ENCODE assay signal across 8 mouse cellular contexts in genomic region chr16:17277342-17278211, GRCm38 (mm10). TPM values are rescaled to one million over a fixed set of nuclear protein-coding genes. Genes with fewer than 3 reads are reported as not detected.
DNase-seq lines count a peak whose midpoint lies in the region; ATAC-seq lines count a peak whose summit lies in the region.

No protein-coding gene starts in this region.

- H3K9me3 ChIP-seq in heart, embryonic 12.5 days (replicated peaks) = no peaks in the 10 kb centered on the region
- H3K9me3 ChIP-seq in liver, embryonic 13.5 days (replicated peaks) = no peaks in the 10 kb centered on the region
- H3K9me3 ChIP-seq in neural tube, embryonic 13.5 days = no peaks in the 10 kb centered on the region

- H3K4me2 ChIP-seq in heart, embryonic 12.5 days = peak overlapping the region; percentile 88
- H3K4me2 ChIP-seq in liver, embryonic 13.5 days = peak overlapping the region; percentile 95
- H3K4me2 ChIP-seq in neural tube, embryonic 13.5 days = peak overlapping the region; percentile 85

- peak overlapping the region; percentile 66 for H3K4me3 ChIP-seq in heart, embryonic 12.5 days
- H3K4me3 ChIP-seq in liver, embryonic 13.5 days (replicated peaks) = peak overlapping the region; percentile 68
- H3K4me3 ChIP-seq in neural tube, embryonic 13.5 days = peak overlapping the region; percentile 53

- peaks cover 18% of the 10 kb centered on the region for H3K4me1 ChIP-seq in heart, embryonic 12.5 days (replicated peaks)
- H3K4me1 ChIP-seq in liver, embryonic 13.5 days (replicated peaks) = peaks cover 24% of the 10 kb centered on the region
- peaks cover 22% of the 10 kb centered on the region for H3K4me1 ChIP-seq in neural tube, embryonic 13.5 days (replicated peaks)

- peak overlapping the region; percentile 28; the same call in 1 of the 2 replicates for H3K9ac ChIP-seq in heart, embryonic 12.5 days
- peak overlapping the region; percentile 7; the same call in 1 of the 2 replicates for H3K9ac ChIP-seq in liver, embryonic 13.5 days
- H3K9ac ChIP-seq in neural tube, embryonic 13.5 days = peak overlapping the region; percentile 73

- peaks cover 28% of the 10 kb centered on the region for H3K27me3 ChIP-seq in heart, embryonic 12.5 days (replicated peaks)
- H3K27me3 ChIP-seq in liver, embryonic 13.5 days = peaks cover 29% of the 10 kb centered on the region
- peaks cover 40% of the 10 kb centered on the region for H3K27me3 ChIP-seq in neural tube, embryonic 13.5 days

- 3% methylated on average over 61 of the region's 61 CpGs for WGBS in heart, embryonic 12.5 days
- WGBS in liver, embryonic 13.5 days (ENCODE audit: insufficient replicate concordance) = 8% methylated on average over 61 of the region's 61 CpGs
- WGBS in neural tube, embryonic 13.5 days = 2% methylated on average over 61 of the region's 61 CpGs

- no peak for ATAC-seq in heart, embryonic 12.5 days (ENCODE audit: insufficient number of reproducible peaks, low FRiP score)
- no peak for ATAC-seq in liver, embryonic 13.5 days (ENCODE audit: low read depth)
- ATAC-seq in neural tube, embryonic 13.5 days (ENCODE audit: low read depth) = peak; percentile 48

- H3K27ac ChIP-seq in heart, embryonic 12.5 days (ENCODE audit: poor library complexity, severe bottlenecking) = no peak overlapping the region
- no peak overlapping the region for H3K27ac ChIP-seq in liver, embryonic 13.5 days
- H3K27ac ChIP-seq in neural tube, embryonic 13.5 days (replicated peaks) = no peak overlapping the region

- H3K36me3 ChIP-seq in heart, embryonic 12.5 days = peaks cover 36% of the 10 kb centered on the region
- H3K36me3 ChIP-seq in liver, embryonic 13.5 days = peaks cover 24% of the 10 kb centered on the region
- peaks cover 40% of the 10 kb centered on the region for H3K36me3 ChIP-seq in neural tube, embryonic 13.5 days

- DNase-seq in heart, adult 9 months (ENCODE audit: low spot score in 2 of 2) = no peak
- DNase-seq in cerebellum, postnatal 10 days = peak; percentile 56 to 60
- peak; percentile 69 to 77 for DNase-seq in frontal cortex, postnatal 36 days (ENCODE audit: low spot score in 2 of 2)
- DNase-seq in kidney, postnatal 14 days = peak; percentile 45
- DNase-seq in liver, embryonic 13.5 days = no peak
- peak; percentile 68 to 74 for DNase-seq in thymus, postnatal 36 days

RNA-seq across cellular contexts. Expression of gene Tmem191c, which starts 1.7 kb away (rescaled TPM):
- polyA plus RNA-seq in heart, embryonic 12.5 days (2016; fragmentation: Nextera tagmentation; extraction: Ambion mirVana) = 8.3 and 9.0 TPM in 2 replicates
- 2.8 and 3.2 TPM in 2 replicates for polyA plus RNA-seq in liver, embryonic 13.5 days (2015; fragmentation: Nextera tagmentation; extraction: Ambion mirVana)
- polyA plus RNA-seq in neural tube, embryonic 13.5 days (2015; fragmentation: Nextera tagmentation; extraction: Ambion mirVana) = 31.9 and 35.1 TPM in 2 replicates

RNA-seq across cellular contexts. Expression of gene Hic2, which starts 44.2 kb away (rescaled TPM):
- 6.5 and 7.0 TPM in 2 replicates for polyA plus RNA-seq in heart, embryonic 12.5 days (2016; fragmentation: Nextera tagmentation; extraction: Ambion mirVana)
- polyA plus RNA-seq in liver, embryonic 13.5 days (2015; fragmentation: Nextera tagmentation; extraction: Ambion mirVana) = 2.9 and 3.2 TPM in 2 replicates
- 7.8 and 8.2 TPM in 2 replicates for polyA plus RNA-seq in neural tube, embryonic 13.5 days (2015; fragmentation: Nextera tagmentation; extraction: Ambion mirVana)

RNA-seq across cellular contexts. Expression of gene Serpind1, which starts 53.6 kb away (rescaled TPM):
- polyA plus RNA-seq in heart, embryonic 12.5 days (2016; fragmentation: Nextera tagmentation; extraction: Ambion mirVana) = 0.65 and 2.3 TPM in 2 replicates
- polyA plus RNA-seq in liver, embryonic 13.5 days (2015; fragmentation: Nextera tagmentation; extraction: Ambion mirVana) = 124 and 143 TPM in 2 replicates
- 0.76 and 0.88 TPM in 2 replicates for polyA plus RNA-seq in neural tube, embryonic 13.5 days (2015; fragmentation: Nextera tagmentation; extraction: Ambion mirVana)

Comparison
In these comparisons a context has a peak if more than half of its experiments do, and no peak if none do; other contexts are left out.
1. H3K9ac ChIP-seq: peak in every context shown above with its lines; median percentile 73 in neural tube, embryonic 13.5 days; 28 in heart, embryonic 12.5 days; 7 in liver, embryonic 13.5 days.
2. DNase-seq: peak in cerebellum, postnatal 10 days (2 of 2), frontal cortex, postnatal 36 days (2 of 2), kidney, postnatal 14 days (single experiment) and thymus, postnatal 36 days (2 of 2); none in heart, adult 9 months (0 of 2) and liver, embryonic 13.5 days (single experiment).
3. RNA of gene Serpind1, which starts 53.6 kb away (polyA plus RNA-seq): 124 to 143 TPM in liver, embryonic 13.5 days; 0.65 to 2.3 TPM in heart, embryonic 12.5 days and 0.76 to 0.88 TPM in neural tube, embryonic 13.5 days; every median in the first group is over 10 times any median in the second.
4. Peak in every context shown above with its lines, with median percentiles within 50 percentile points of each other: H3K4me2 ChIP-seq and H3K4me3 ChIP-seq.